Mouse (Mus musculus): ENCODE measurements around the gene Myo18b.
A peak's percentile ranks its signal among the peaks of the same experiment; 100 is the strongest.

The Myo18b gene

GRCm38 (mm10) chr5:112791792-112792780 is 104.1 kb downstream of the Myo18b start:
- no peak for DNase-seq

- DNase-seq, result no peak
Measured at GRCm38 (mm10) chr5:112790376-112791111, 105.6 kb downstream of the Myo18b start.

- no peak for DNase-seq
Measured at GRCm38 (mm10) chr5:112788441-112788840, 107.7 kb downstream of the Myo18b start.

GRCm38 (mm10) chr5:112786788-112787187 is 109.4 kb downstream of the Myo18b start:
- DNase-seq, result no peak

GRCm38 (mm10) chr5:112786031-112786430 is 110.1 kb downstream of the Myo18b start:
- no peak for DNase-seq

- DNase-seq, result no peak
Measured at GRCm38 (mm10) chr5:112781719-112782118, 114.4 kb downstream of the Myo18b start.

GRCm38 (mm10) chr5:112781231-112781630 is 114.9 kb downstream of the Myo18b start:
- no peak for DNase-seq

- no peak for DNase-seq
Measured at GRCm38 (mm10) chr5:112780383-112780782, 115.8 kb downstream of the Myo18b start.

- no peak for DNase-seq
Measured at GRCm38 (mm10) chr5:112776781-112777405, 119.3 kb downstream of the Myo18b start.

GRCm38 (mm10) chr5:112773429-112773828 is 122.7 kb downstream of the Myo18b start:
- peak; percentile 16 for DNase-seq

GRCm38 (mm10) chr5:112771376-112771901 is 124.7 kb downstream of the Myo18b start:
- no peak for DNase-seq

- peak; percentile 49 for DNase-seq
Measured at GRCm38 (mm10) chr5:112769721-112770119, 126.4 kb downstream of the Myo18b start.

GRCm38 (mm10) chr5:112769020-112769720 is 127.0 kb downstream of the Myo18b start:
- DNase-seq, result peak; percentile 27

GRCm38 (mm10) chr5:112768556-112768955 is 127.6 kb downstream of the Myo18b start:
- no peak for DNase-seq

GRCm38 (mm10) chr5:112761415-112762075 is 134.6 kb downstream of the Myo18b start:
- no peak for DNase-seq

- peak; percentile 30 for DNase-seq
Measured at GRCm38 (mm10) chr5:112755581-112755980, 140.6 kb downstream of the Myo18b start.

- DNase-seq, result no peak
Measured at GRCm38 (mm10) chr5:112749634-112750033, 146.5 kb downstream of the Myo18b start.

- DNase-seq, result peak; percentile 50
Measured at GRCm38 (mm10) chr5:112748001-112748719, 148.0 kb downstream of the Myo18b start.

GRCm38 (mm10) chr5:112747306-112747930 is 148.7 kb downstream of the Myo18b start:
- no peak for DNase-seq

- no peak for DNase-seq
Measured at GRCm38 (mm10) chr5:112745176-112745575, 151.0 kb downstream of the Myo18b start.

GRCm38 (mm10) chr5:112744571-112744970 is 151.6 kb downstream of the Myo18b start:
- no peak for DNase-seq

All from embryo, embryonic 11 days (tissue).